Mouse (Mus musculus) layer of hippocampus, postnatal 25 days (tissue): Measurements from ENCODE around the gene Os9. TPM values are rescaled to one million over a fixed set of nuclear protein-coding genes. Genes with fewer than 3 reads are reported as not detected.
A peak's percentile ranks its signal among the peaks of the same experiment; 100 is the strongest.
"Not testable (repeated sequence)": the region's sequence is repeated elsewhere in the genome, so short reads cannot be mapped to it uniquely, and the experiment has no call there.

Source experiments
- DNase-seq, 2 experiments: peaks; one replicate each; pipeline ENCODE4 v3.0.0; 2022; ENCODE audit warnings: mixed read lengths in 2 of 2, low spot score in 1 of 2; ENCODE audit errors: extremely low spot score in 1 of 2
- total RNA-seq, 2 experiments: library from RNA; stranded (reverse); gene quantifications; 2 replicates each; pipeline ENCODE4 v1.2.3; 2021

Gene Os9
- total RNA-seq, 2 experiments from 2014 or later: 105 to 107 TPM

- no peak for DNase-seq
Observed at GRCm38 (mm10) chr10:127147135-127147534, 26.2 kb upstream of the Os9 start.

GRCm38 (mm10) chr10:127145303-127145702 is 24.4 kb upstream of the Os9 start:
- no peak for DNase-seq

GRCm38 (mm10) chr10:127144536-127144935 is 23.6 kb upstream of the Os9 start:
- no peak for DNase-seq

- DNase-seq: no peak
Observed at GRCm38 (mm10) chr10:127143228-127143627, 22.3 kb upstream of the Os9 start.

- no peak for DNase-seq
Observed at GRCm38 (mm10) chr10:127141500-127141899, 20.6 kb upstream of the Os9 start.

GRCm38 (mm10) chr10:127140971-127141370 is 20.0 kb upstream of the Os9 start:
- no peak for DNase-seq

GRCm38 (mm10) chr10:127138328-127139141 is 17.6 kb upstream of the Os9 start:
- DNase-seq: no peak

GRCm38 (mm10) chr10:127137896-127138295 is 17.0 kb upstream of the Os9 start:
- DNase-seq: no peak

- no peak for DNase-seq
Observed at GRCm38 (mm10) chr10:127136510-127136909, 15.6 kb upstream of the Os9 start.

GRCm38 (mm10) chr10:127135118-127135836 is 14.3 kb upstream of the Os9 start:
- no peak for DNase-seq

- DNase-seq: not testable (repeated sequence)
Observed at GRCm38 (mm10) chr10:127134394-127135035, 13.6 kb upstream of the Os9 start.

- DNase-seq: no peak
Observed at GRCm38 (mm10) chr10:127132469-127132868, 11.5 kb upstream of the Os9 start.

GRCm38 (mm10) chr10:127129431-127129830 is 8.5 kb upstream of the Os9 start:
- no peak for DNase-seq

- DNase-seq: no peak
Observed at GRCm38 (mm10) chr10:127127711-127128279, 6.9 kb upstream of the Os9 start.

- DNase-seq: no peak
Observed at GRCm38 (mm10) chr10:127126579-127126978, 5.6 kb upstream of the Os9 start.

- peak in 1 of 2 experiments; percentile 20 for DNase-seq
Observed at GRCm38 (mm10) chr10:127125210-127126001, 4.5 kb upstream of the Os9 start.

- peak; percentile 58 to 78 for DNase-seq
Observed at GRCm38 (mm10) chr10:127123436-127123805, 2.5 kb upstream of the Os9 start.

- peak in 1 of 2 experiments; percentile 37 for DNase-seq
Observed at GRCm38 (mm10) chr10:127122784-127123435, 2.0 kb upstream of the Os9 start.

GRCm38 (mm10) chr10:127122018-127122417 is 1.1 kb upstream of the Os9 start:
- DNase-seq: no peak
